Mouse (Mus musculus) Patski (cell line): ENCODE data around the gene Cdr2. TPM values are rescaled to one million over a fixed set of nuclear protein-coding genes. Genes with fewer than 3 reads are reported as not detected.
"Not testable (repeated sequence)": the region's sequence is repeated elsewhere in the genome, so short reads cannot be mapped to it uniquely, and the experiment has no call there.

Experiments
- ATAC-seq: fragments of 100-300 bp; one replicate; pipeline ENCODE4 v1.8.0; 2021
- CTCF ChIA-PET: fragments of 350-600 bp; sonication (Branson Sonifier 250); formaldehyde crosslinking; loops from one replicate; lab custom pipeline; 2022; ENCODE audit warnings: inconsistent platforms; lab: Charles Lee
- POLR2A ChIA-PET: fragments of 350-600 bp; sonication (Branson Sonifier 250); formaldehyde crosslinking; loops from one replicate; lab custom pipeline; 2022; ENCODE audit warnings: antibody characterized with exemption, inconsistent platforms; lab: Charles Lee
- DNase-seq: peaks from one replicate; pipeline ENCODE4 v3.0.0-alpha.2; 2011; ENCODE audit warnings: low read depth, low spot score
- H3K27me3 ChIP-seq: fragments of 371-371 bp; one replicate; pipeline ENCODE4 v1.5.1; 2021
- CTCF ChIP-seq: fragments of 100-300 bp; IDR thresholded peaks from one replicate; pipeline ENCODE4 v1.5.1; 2021
- in situ Hi-C: fragments of 300-500 bp; cut with MboI; formaldehyde crosslinking; loops from 3 replicates; pipeline ENCODE4 v1.11.1; 2018; ENCODE audit warnings: low pct_unique_long_range_greater_than_20kb, mixed read lengths
- polyA plus RNA-seq: library from polyadenylated mRNA; unstranded; gene quantifications from one replicate; pipeline ENCODE4 v1.2.3, GENCODE M21; 2021

Cdr2 gene
- polyA plus RNA-seq, 1 experiment from 2014 or later, result 39.9 TPM

DNA sequence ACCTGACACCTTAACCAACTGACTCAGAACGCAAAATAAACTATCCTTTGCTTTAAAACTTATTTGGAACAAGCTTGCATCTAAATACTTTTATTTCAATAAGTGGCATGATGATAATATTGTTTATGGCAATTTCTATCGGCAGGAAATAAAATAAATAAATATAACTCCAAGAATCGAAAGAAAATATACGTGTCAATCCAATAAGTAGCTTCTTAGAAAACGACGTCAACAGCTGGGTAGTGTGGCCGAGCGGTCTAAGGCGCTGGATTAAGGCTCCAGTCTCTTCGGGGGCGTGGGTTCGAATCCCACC, 64.9 kb downstream of the Cdr2 start:
- ATAC-seq (no peak), DNase-seq (no peak)
- ChIA-PET CTCF (interaction anchor here (0.7 to 2.1 kb wide), 13 partner anchors 11 to 284 kb away, joined by 3 to 25 read pairs (median 3); no protein-coding TSS in a partner anchor), POLR2A (interaction anchor here (0.9 to 2.0 kb wide), 2 partner anchors 74 to 82 kb away, joined by 3 to 13 read pairs; partner anchors contain the start of gene Eef2k)
- TF ChIP-seq CTCF, result no peak
- in situ Hi-C loops, result loop anchor here (10.0 kb wide), 3 partner anchors 162 to 282 kb away; partner anchors contain the start of genes Mosmo, Pdzd9 and Uqcrc2
- no peaks in the 10 kb centered on the region for H3K27me3 ChIP-seq

DNA sequence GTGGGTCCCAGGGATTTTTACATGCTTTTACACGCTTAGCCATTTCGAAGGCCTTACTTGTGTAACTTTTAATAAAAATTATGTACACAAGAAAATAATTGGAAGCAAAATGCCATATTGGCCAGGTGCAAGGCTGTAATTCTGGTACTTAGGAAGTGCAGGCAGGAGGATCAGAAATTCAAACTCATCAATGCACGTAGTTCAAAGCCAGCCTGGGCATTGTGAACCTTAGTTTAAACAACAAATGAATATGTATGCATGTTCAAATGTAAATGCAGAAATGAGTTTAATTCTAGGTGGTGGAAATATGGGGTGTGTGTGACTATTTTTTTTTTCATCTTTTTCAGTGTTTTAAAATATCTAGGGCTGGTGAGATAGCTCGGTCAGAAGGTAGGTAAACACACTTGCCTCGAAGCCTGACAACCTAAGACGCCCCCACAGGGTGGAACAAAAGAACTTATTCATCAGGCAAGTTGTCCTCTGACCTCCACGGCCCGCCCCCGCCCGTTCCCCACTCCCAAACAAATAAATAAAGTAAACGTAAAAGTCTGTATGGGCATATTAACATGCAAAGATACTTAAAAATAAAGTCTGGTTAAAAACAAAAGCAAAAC, 65.7 kb downstream of the Cdr2 start:
- TF ChIP-seq CTCF, result no peak
- in situ Hi-C loops, result loop anchor here (10.0 kb wide), 3 partner anchors 162 to 282 kb away; partner anchors contain the start of genes Mosmo, Pdzd9 and Uqcrc2
- POLR2A ChIA-PET, result interaction anchor here (0.9 to 2.0 kb wide), 2 partner anchors 73 to 81 kb away, joined by 3 to 13 read pairs; partner anchors contain the start of gene Eef2k
- H3K27me3 ChIP-seq, result no peaks in the 10 kb centered on the region
- ATAC-seq (no peak), DNase-seq (no peak)
- CTCF ChIA-PET, result interaction anchor here (0.7 to 2.1 kb wide), 9 partner anchors 10 to 283 kb away, joined by 3 to 25 read pairs (median 3); no protein-coding TSS in a partner anchor

- ChIA-PET POLR2A (interaction anchor here (0.7 kb wide), 1 partner anchor 49 kb away, joined by 3 read pairs; no protein-coding TSS in a partner anchor), CTCF (interaction anchor here (1.1 to 1.8 kb wide), 3 partner anchors 16 to 78 kb away, joined by 3 to 6 read pairs (median 3); no protein-coding TSS in a partner anchor)
- in situ Hi-C loops, result loop anchor here (5.0 to 10.0 kb wide), 4 partner anchors 71 to 279 kb away; partner anchors contain the start of genes Eef2k, Mosmo, Pdzd9 and Uqcrc2
- TF ChIP-seq CTCF, result peak; percentile 66
- H3K27me3 ChIP-seq, result no peaks in the 10 kb centered on the region
- DNase-seq, result no peak
- no peak for ATAC-seq
Measured at GRCm38 (mm10) chr7:120913332-120913731, 68.8 kb downstream of the Cdr2 start.

DNA sequence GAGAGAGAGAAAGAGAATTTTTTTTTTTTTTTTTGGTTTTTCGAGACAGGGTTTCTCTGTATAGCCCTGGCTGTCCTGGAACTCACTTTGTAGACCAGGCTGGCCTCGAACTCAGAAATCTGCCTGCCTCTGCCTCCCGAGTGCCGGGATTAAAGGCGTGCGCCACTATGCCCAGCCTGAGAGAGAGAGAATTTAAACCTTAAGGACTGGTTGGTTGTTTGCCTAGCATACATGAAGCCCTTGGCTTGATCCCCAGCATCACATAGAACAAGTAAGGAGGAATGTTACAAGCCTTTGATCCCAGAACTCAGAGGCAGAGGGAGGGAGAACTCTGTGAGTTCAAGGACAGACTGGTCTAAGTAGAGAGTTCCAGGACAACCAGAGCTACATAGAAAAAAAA, 70.8 kb downstream of the Cdr2 start:
- H3K27me3 ChIP-seq, ATAC-seq, DNase-seq: not testable (repeated sequence)
- in situ Hi-C loops, result loop anchor here (5.0 to 10.0 kb wide), 4 partner anchors 69 to 276 kb away; partner anchors contain the start of genes Eef2k, Mosmo, Pdzd9 and Uqcrc2
- POLR2A ChIA-PET, result interaction anchor here (0.7 kb wide), 1 partner anchor 14 kb away, joined by 3 read pairs; no protein-coding TSS in a partner anchor
- CTCF ChIA-PET, result interaction anchor here (1.9 kb wide), 1 partner anchor 75 kb away, joined by 4 read pairs; no protein-coding TSS in a partner anchor

- H3K27me3 ChIP-seq, ATAC-seq, DNase-seq, POLR2A ChIA-PET: not testable (repeated sequence)
- in situ Hi-C loops, result loop anchor here (5.0 to 10.0 kb wide), 4 partner anchors 68 to 275 kb away; partner anchors contain the start of genes Eef2k, Mosmo, Pdzd9 and Uqcrc2
- TF ChIP-seq CTCF, result peak; percentile 17
- CTCF ChIA-PET, result interaction anchor here (0.9 kb wide), 1 partner anchor 43 kb away, joined by 3 read pairs; no protein-coding TSS in a partner anchor
Measured at GRCm38 (mm10) chr7:120910172-120910571, 71.9 kb downstream of the Cdr2 start.

Other genes with a start within 250 kb of the Cdr2 start
- 0.06 TPM for gene Vwa3a, start 243.0 kb downstream of the Cdr2 start, polyA plus RNA-seq
- not detected for gene Gm5737, start 169.9 kb downstream of the Cdr2 start, polyA plus RNA-seq
- 21.8 TPM for gene Eef2k, start 139.5 kb downstream of the Cdr2 start, polyA plus RNA-seq
- gene Polr3e, start 64.6 kb downstream of the Cdr2 start, polyA plus RNA-seq, result 27.2 TPM
- 0.09 TPM for gene Mfsd13b, start 197 bp upstream of the Cdr2 start, polyA plus RNA-seq
- gene Mettl9, start 52.1 kb upstream of the Cdr2 start, polyA plus RNA-seq, result 145 TPM
- gene Igsf6, start 92.3 kb upstream of the Cdr2 start, polyA plus RNA-seq, result 0.17 TPM
- gene Otoa, start 99.3 kb upstream of the Cdr2 start, polyA plus RNA-seq, result 0.09 TPM